ENCODE assay signal across 19 mouse cellular contexts in the genomic region with DNA sequence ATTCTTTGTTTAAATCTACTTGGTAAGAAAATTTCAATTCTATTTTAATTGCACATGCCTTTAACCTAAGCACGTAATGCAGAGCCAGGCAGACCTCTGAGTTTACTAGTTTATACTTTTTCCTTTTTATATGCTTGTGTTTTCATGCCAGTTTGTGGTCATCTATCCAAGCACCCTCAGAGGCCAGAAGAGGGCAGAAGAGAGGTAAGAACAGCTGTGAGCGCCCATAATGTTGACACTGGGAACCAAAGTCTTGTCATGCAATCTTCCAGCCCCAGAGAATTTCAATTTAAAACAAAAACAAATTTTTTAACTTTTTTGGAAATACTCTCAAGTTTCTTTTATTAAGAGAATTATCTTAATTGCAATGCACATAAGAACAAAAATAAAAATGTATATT.
DNase-seq lines count a peak whose midpoint lies in the region; ATAC-seq and TF ChIP-seq lines count a peak whose summit lies in the region.
"Had no signal": no experiment of that assay in that cellular context is flagged by ENCODE, and none has a peak within 500 bp of the region (broad histone marks: within the 10 kb centered on the region; RNA-seq: fewer than 3 reads in every experiment).

No protein-coding gene starts in this region.

- in situ Hi-C loops in CH12.LX (cut with MboI; ENCODE audit: low pct_ligation_motif_present, low pct_unique_long_range_greater_than_20kb, low sequenced_read_pairs) = no loop called here

- peaks cover 14 to 18% of the 10 kb centered on the region in 2 experiments for H3K36me3 ChIP-seq in CH12.LX (replicated peaks in 1 of 2; ENCODE audit: control insufficient read depth in 1 of 2, insufficient read depth in 1 of 2, low read length in 1 of 2)
- peaks cover 24% of the 10 kb centered on the region for H3K36me3 ChIP-seq in G1E (replicated peaks)
- no peaks in the 10 kb centered on the region; the same call in 1 of the 2 replicates for H3K36me3 ChIP-seq in liver, postnatal 0 days (replicated peaks; ENCODE audit: insufficient read depth, low read length)
- no peaks in the 10 kb centered on the region for H3K36me3 ChIP-seq in hindbrain, postnatal 0 days (ENCODE audit: insufficient read depth, low read length)

- H3K9ac ChIP-seq in CH12.LX (ENCODE audit: insufficient read depth, low read depth) = no peak overlapping the region
- H3K9ac ChIP-seq in liver, postnatal 0 days (replicated peaks) = no peak overlapping the region
- no peak overlapping the region for H3K9ac ChIP-seq in hindbrain, postnatal 0 days (replicated peaks; ENCODE audit: low read length)
- H3K9ac ChIP-seq: embryonic facial prominence, embryonic 13.5 days; hindbrain, embryonic 12.5 days; limb, embryonic 13.5 days had no signal

- ATAC-seq in G1E (ENCODE audit: extremely low read depth, insufficient number of reproducible peaks, low FRiP score, poor library complexity, severe bottlenecking) = peak; percentile 48; the same call in 1 of the 2 replicates
- ATAC-seq in liver, postnatal 0 days = no peak
- ATAC-seq in hindbrain, postnatal 0 days = no peak

- H3K79me2 ChIP-seq in CH12.LX (replicated peaks; ENCODE audit: control insufficient read depth, extremely low read depth, insufficient read depth, poor library complexity, severe bottlenecking) = no peaks in the 10 kb centered on the region

- H3K9me3 ChIP-seq in CH12.LX (replicated peaks; ENCODE audit: low read length) (no peaks in the 10 kb centered on the region), G1E (replicated peaks) (no peaks in the 10 kb centered on the region)
- no peaks in the 10 kb centered on the region for H3K9me3 ChIP-seq in liver, postnatal 0 days (ENCODE audit: low read length)
- H3K9me3 ChIP-seq in hindbrain, postnatal 0 days (ENCODE audit: low read length) = no peaks in the 10 kb centered on the region
- H3K9me3 ChIP-seq: embryonic facial prominence, embryonic 13.5 days; hindbrain, embryonic 12.5 days; limb, embryonic 13.5 days had no signal

- H3K4me3 ChIP-seq in layer of hippocampus, adult 2 months = no peak overlapping the region
- no peak overlapping the region for H3K4me3 ChIP-seq in CH12.LX (replicated peaks in 1 of 3; ENCODE audit: low read depth in 2 of 3, low read length in 2 of 3, poor library complexity in 1 of 3)
- no peak overlapping the region for H3K4me3 ChIP-seq in G1E (ENCODE audit: low read depth, low read length)
- no peak overlapping the region for H3K4me3 ChIP-seq in liver, postnatal 0 days (ENCODE audit: low read depth, low read length)
- H3K4me3 ChIP-seq in hindbrain, postnatal 0 days (ENCODE audit: low read length) = no peak overlapping the region
- H3K4me3 ChIP-seq: embryonic facial prominence, embryonic 13.5 days; hindbrain, embryonic 12.5 days; limb, embryonic 13.5 days had no signal

- no peak for TF ChIP-seq EP300 in CH12.LX (IDR thresholded peaks at IDR 0.05; ENCODE audit: low read length)
- no peak for TF ChIP-seq EP300 in liver, postnatal 0 days (IDR thresholded peaks at IDR 0.05; ENCODE audit: low read depth)

- no peaks in the 10 kb centered on the region for H3K4me1 ChIP-seq in CH12.LX (ENCODE audit: control insufficient read depth in 1 of 2, insufficient read depth in 2 of 2)
- peaks cover 8% of the 10 kb centered on the region for H3K4me1 ChIP-seq in G1E (ENCODE audit: insufficient read depth, low read depth, low read length)
- H3K4me1 ChIP-seq in liver, postnatal 0 days (ENCODE audit: insufficient read depth) = no peaks in the 10 kb centered on the region
- no peaks in the 10 kb centered on the region for H3K4me1 ChIP-seq in hindbrain, postnatal 0 days (ENCODE audit: insufficient read depth, low read length)
- H3K4me1 ChIP-seq: embryonic facial prominence, embryonic 13.5 days; hindbrain, embryonic 12.5 days had no signal

- H3K4me2 ChIP-seq in CH12.LX (ENCODE audit: insufficient read depth, low read depth, poor library complexity, severe bottlenecking) = no peak overlapping the region
- H3K4me2 ChIP-seq in liver, postnatal 0 days (ENCODE audit: low read depth, low read length) = no peak overlapping the region
- H3K4me2 ChIP-seq in hindbrain, postnatal 0 days (ENCODE audit: low read depth, low read length) = no peak overlapping the region
- H3K4me2 ChIP-seq: embryonic facial prominence, embryonic 13.5 days; hindbrain, embryonic 12.5 days; limb, embryonic 13.5 days; midbrain, embryonic 11.5 days had no signal

- WGBS in liver, postnatal 0 days (ENCODE audit: insufficient replicate concordance) = 83% methylated on average over 2 of the region's 2 CpGs
- WGBS in hindbrain, postnatal 0 days = 94% methylated on average over 2 of the region's 2 CpGs

- no peak overlapping the region for H3K27ac ChIP-seq in layer of hippocampus, adult 2 months
- no peak overlapping the region for H3K27ac ChIP-seq in CH12.LX (ENCODE audit: insufficient read depth, low read depth)
- H3K27ac ChIP-seq in liver, postnatal 0 days (ENCODE audit: low read depth) = no peak overlapping the region
- no peak overlapping the region for H3K27ac ChIP-seq in hindbrain, postnatal 0 days
- H3K27ac ChIP-seq: embryonic facial prominence, embryonic 13.5 days; hindbrain, embryonic 12.5 days; limb, embryonic 13.5 days had no signal

- no peak for DNase-seq in layer of hippocampus, adult 2 months (ENCODE audit: low spot score in 2 of 2)
- no peak for DNase-seq in layer of hippocampus, postnatal 25 days (ENCODE audit: extremely low spot score in 1 of 2, low spot score in 1 of 2)
- peak; percentile 24 for DNase-seq in CH12.LX (ENCODE audit: extremely low read depth)
- no peak for DNase-seq in G1E (ENCODE audit: low spot score)
- DNase-seq in liver, postnatal 0 days = no peak
- no peak for DNase-seq in adrenal gland, adult 8-10 months
- DNase-seq in hindbrain, postnatal 0 days (ENCODE audit: low spot score) = no peak
- DNase-seq: adrenal gland, postnatal 10 days; cerebellum, adult 11-12 months; gastrocnemius, postnatal 14 days; kidney, adult 11 months; kidney, postnatal 25 days; lung, postnatal 10 days; right cerebral cortex, postnatal 14 days; thymus, postnatal 36 days had no signal

- dilution Hi-C loops in CH12.LX (cut with MboI; ENCODE audit: extremely low pct_ligation_motif_present, extremely low pct_unique_long_range_greater_than_20kb, low sequenced_read_pairs) = no loop called here

- peak; percentile 14 for TF ChIP-seq RAD21 in CH12.LX (IDR thresholded peaks at IDR 0.05; ENCODE audit: low read depth, low read length)

- peak; percentile 21; the same call in 1 of the 2 replicates for TF ChIP-seq CTCF in layer of hippocampus, adult 2 months (conservative IDR thresholded peaks at IDR 0.05)
- TF ChIP-seq CTCF in CH12.LX (conservative IDR thresholded peaks at IDR 0.05 in 1 of 2, IDR thresholded peaks at IDR 0.05 in 1 of 2; ENCODE audit: low read depth in 2 of 2, low read length in 2 of 2) (peak in 1 of 2 experiments; percentile 48; a peak in 2 of 4 replicates), G1E (IDR thresholded peaks at IDR 0.05; ENCODE audit: low read depth, low read length) (no peak)
- peak; percentile 16; the same call in 1 of the 2 replicates for TF ChIP-seq CTCF in liver, postnatal 0 days (IDR thresholded peaks at IDR 0.05; ENCODE audit: low read depth)
- TF ChIP-seq CTCF in hindbrain, postnatal 0 days (IDR thresholded peaks at IDR 0.05; ENCODE audit: low read depth) = no peak

- TF ChIP-seq POLR2A in CH12.LX (IDR thresholded peaks at IDR 0.05; ENCODE audit: low read depth, low read length) = no peak

- H3K27me3 ChIP-seq in CH12.LX (replicated peaks) = no peaks in the 10 kb centered on the region
- no peaks in the 10 kb centered on the region for H3K27me3 ChIP-seq in G1E (ENCODE audit: insufficient read depth, low read length)
- H3K27me3 ChIP-seq in liver, postnatal 0 days (ENCODE audit: insufficient read depth, low read length) = no peaks in the 10 kb centered on the region
- H3K27me3 ChIP-seq in hindbrain, postnatal 0 days (ENCODE audit: insufficient read depth, low read length) = no peaks in the 10 kb centered on the region
- H3K27me3 ChIP-seq: embryonic facial prominence, embryonic 13.5 days; hindbrain, embryonic 12.5 days; limb, embryonic 13.5 days had no signal

TF ChIP-seq in CH12.LX, 34 proteins besides CTCF, POLR2A, EP300 and RAD21:
- TF ChIP-seq BHLHE40 (IDR thresholded peaks at IDR 0.05; ENCODE audit: low read depth, low read length) (no peak), MAX (IDR thresholded peaks at IDR 0.05; ENCODE audit: low read length) (no peak), UBTF (IDR thresholded peaks at IDR 0.05; ENCODE audit: low read depth, low read length) (no peak), SMC3 (IDR thresholded peaks at IDR 0.05; ENCODE audit: low read depth, low read length) (peak; percentile 38; the same call in 1 of the 2 replicates)

Comparison
In these comparisons a context has a peak if more than half of its experiments do, and no peak if none do; other contexts are left out.
1. CTCF ChIP-seq: peak in layer of hippocampus, adult 2 months (single experiment) and liver, postnatal 0 days (single experiment); none in G1E (single experiment) and hindbrain, postnatal 0 days (single experiment).